8 mouse cellular contexts compared by ENCODE assay signal in the genomic region with DNA sequence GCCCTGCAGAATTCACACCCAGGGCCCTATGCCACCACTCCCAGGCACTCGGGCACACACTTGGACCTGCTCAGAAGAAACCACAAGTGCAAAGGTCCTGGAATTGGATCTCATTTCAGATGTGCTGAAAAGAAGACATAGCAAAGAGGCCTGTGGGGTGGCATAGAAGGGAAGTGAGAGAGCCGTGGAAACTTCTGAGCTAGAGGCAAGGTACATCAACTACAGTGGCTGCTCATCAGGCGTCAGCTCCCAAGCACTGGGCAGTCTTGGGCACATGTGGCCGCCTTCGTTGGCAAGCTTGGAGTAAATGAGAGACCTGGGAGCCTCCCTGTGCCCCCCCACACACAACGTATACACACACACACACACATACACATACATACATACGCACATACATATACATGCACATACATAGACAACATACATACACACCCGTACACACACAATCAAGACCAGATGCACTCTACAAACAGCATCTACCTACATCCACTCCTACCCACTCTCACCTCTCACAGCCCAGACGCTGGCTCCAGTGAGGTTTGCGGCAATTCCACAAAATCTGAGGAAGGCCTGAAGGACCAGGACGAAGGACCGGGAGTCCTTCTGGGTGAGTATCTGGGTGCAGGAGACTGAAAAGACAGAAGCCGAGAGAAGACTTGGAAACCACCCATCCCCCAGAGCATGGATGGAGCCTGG. TPM values are rescaled to one million over a fixed set of nuclear protein-coding genes. Genes with fewer than 3 reads are reported as not detected.
DNase-seq lines count a peak whose midpoint lies in the region; ATAC-seq and TF ChIP-seq lines count a peak whose summit lies in the region.

TSS of gene Angptl6 (minus strand) at position 631 of the 696 bp plus-strand sequence.

- no peaks in the 10 kb centered on the region for H3K27me3 ChIP-seq in kidney, postnatal 0 days (ENCODE audit: insufficient read depth, low read length)
- no peaks in the 10 kb centered on the region for H3K27me3 ChIP-seq in heart, embryonic 16.5 days (ENCODE audit: control insufficient read depth, insufficient read depth, low read length)
- no peaks in the 10 kb centered on the region for H3K27me3 ChIP-seq in midbrain, embryonic 11.5 days (ENCODE audit: control insufficient read depth, insufficient read depth, low read length)

- peak within 1 kb of the TSS; percentile 78 for H3K27ac ChIP-seq in kidney, postnatal 0 days
- H3K27ac ChIP-seq in bone marrow macrophage, adult 2 months (ENCODE audit: insufficient read depth, low read depth, low read length): peak within 1 kb of the TSS; percentile 67
- H3K27ac ChIP-seq in heart, embryonic 16.5 days (ENCODE audit: low read length): peak within 1 kb of the TSS; percentile 93
- H3K27ac ChIP-seq in midbrain, embryonic 11.5 days (ENCODE audit: low read depth, low read length): peak within 1 kb of the TSS; percentile 79

- no peak for TF ChIP-seq CTCF in kidney, postnatal 0 days (IDR thresholded peaks at IDR 0.05; ENCODE audit: low read depth)
- TF ChIP-seq CTCF in bone marrow macrophage, adult 2 months (IDR thresholded peaks at IDR 0.05; ENCODE audit: low read depth, low read length): no peak

- peak within 1 kb of the TSS; percentile 60 for H3K9ac ChIP-seq in kidney, postnatal 0 days (ENCODE audit: low read depth, low read length)
- H3K9ac ChIP-seq in heart, embryonic 16.5 days (ENCODE audit: low read length): peak within 1 kb of the TSS; percentile 82
- peak within 1 kb of the TSS; percentile 82 for H3K9ac ChIP-seq in midbrain, embryonic 11.5 days (ENCODE audit: low read length)

- no peak for ATAC-seq in kidney, postnatal 0 days (replicated peaks; ENCODE audit: low FRiP score, low read depth)
- ATAC-seq in heart, embryonic 16.5 days (replicated peaks; ENCODE audit: extremely low read depth, insufficient read depth, low FRiP score): no peak
- ATAC-seq in midbrain, embryonic 11.5 days (ENCODE audit: low FRiP score): no peak

- intact Hi-C loops in left cerebral cortex, postnatal 25 days (cut with DNase I): no loop called here

- 88% methylated on average over 13 of the region's 13 CpGs for WGBS in kidney, postnatal 0 days
- WGBS in heart, embryonic 16.5 days: 90% methylated on average over 13 of the region's 13 CpGs
- 93% methylated on average over 13 of the region's 13 CpGs for WGBS in midbrain, embryonic 11.5 days

- no peaks in the 10 kb centered on the region for H3K9me3 ChIP-seq in kidney, postnatal 0 days (replicated peaks; ENCODE audit: low read length)
- no peaks in the 10 kb centered on the region for H3K9me3 ChIP-seq in heart, embryonic 16.5 days (replicated peaks; ENCODE audit: control insufficient read depth, low read length)
- no peaks in the 10 kb centered on the region for H3K9me3 ChIP-seq in midbrain, embryonic 11.5 days (ENCODE audit: control insufficient read depth, low read length)

- H3K4me2 ChIP-seq in kidney, postnatal 0 days (ENCODE audit: low read length): peak within 1 kb of the TSS; percentile 57
- H3K4me2 ChIP-seq in heart, embryonic 16.5 days (ENCODE audit: low read depth, low read length): peak within 1 kb of the TSS; percentile 77
- H3K4me2 ChIP-seq in midbrain, embryonic 11.5 days: peak within 1 kb of the TSS; percentile 61

- no peak for DNase-seq in kidney, postnatal 0 days (ENCODE audit: low spot score)
- no peak for DNase-seq in kidney, adult 18-20 months
- DNase-seq in midbrain, embryonic 11.5 days (ENCODE audit: low spot score, missing footprints): no peak
- no peak for DNase-seq in thymus, postnatal 14 days
- DNase-seq in right cerebral cortex, postnatal 4 days: no peak
- no peak for DNase-seq in left cerebral cortex, postnatal 25 days (ENCODE audit: low spot score in 2 of 2)

- H3K4me3 ChIP-seq in kidney, postnatal 0 days (replicated peaks; ENCODE audit: low read depth, low read length): peak within 1 kb of the TSS; percentile 27
- H3K4me3 ChIP-seq in bone marrow macrophage, adult 2 months (ENCODE audit: insufficient read depth, low read length): peak within 1 kb of the TSS; percentile 60
- H3K4me3 ChIP-seq in heart, embryonic 16.5 days (ENCODE audit: low read length): peak within 1 kb of the TSS; percentile 53
- peak within 1 kb of the TSS; percentile 40 for H3K4me3 ChIP-seq in midbrain, embryonic 11.5 days (ENCODE audit: low read depth, low read length)

- no peak for TF ChIP-seq POLR2A in bone marrow macrophage, adult 2 months (IDR thresholded peaks at IDR 0.05; ENCODE audit: borderline replicate concordance, low read depth, low read length)

- H3K4me1 ChIP-seq in kidney, postnatal 0 days (replicated peaks; ENCODE audit: insufficient read depth, low read length): no peaks in the 10 kb centered on the region
- peaks cover 5% of the 10 kb centered on the region for H3K4me1 ChIP-seq in bone marrow macrophage, adult 2 months (ENCODE audit: control insufficient read depth, insufficient read depth, low read length)
- peaks cover 5% of the 10 kb centered on the region for H3K4me1 ChIP-seq in heart, embryonic 16.5 days (ENCODE audit: control insufficient read depth, insufficient read depth, low read length)
- H3K4me1 ChIP-seq in midbrain, embryonic 11.5 days (ENCODE audit: control insufficient read depth, insufficient read depth, low read length): peaks cover 5% of the 10 kb centered on the region

- no peaks in the 10 kb centered on the region for H3K36me3 ChIP-seq in kidney, postnatal 0 days (ENCODE audit: insufficient read depth, low read length)
- no peaks in the 10 kb centered on the region for H3K36me3 ChIP-seq in heart, embryonic 16.5 days (ENCODE audit: control insufficient read depth, insufficient read depth)
- H3K36me3 ChIP-seq in midbrain, embryonic 11.5 days (ENCODE audit: control insufficient read depth, insufficient read depth, low read length): no peaks in the 10 kb centered on the region

RNA-seq across cellular contexts. Expression of gene Angptl6, which starts in this region (rescaled TPM):
- polyA plus RNA-seq in kidney, postnatal 0 days (2015; fragmentation: Nextera tagmentation; extraction: Ambion mirVana): 2.5 and 2.6 TPM in 2 replicates
- 1.4 and 1.7 TPM in 2 replicates for polyA plus RNA-seq in bone marrow macrophage, adult 2 months (2012; ENCODE audit: insufficient read depth, insufficient read length, missing spikeins)
- polyA plus RNA-seq in heart, embryonic 16.5 days (2015; fragmentation: Nextera tagmentation; extraction: Ambion mirVana): 3.8 and 4.0 TPM in 2 replicates
- 5.0 and 6.1 TPM in 2 replicates for polyA plus RNA-seq in midbrain, embryonic 11.5 days (2014; fragmentation: Nextera tagmentation; extraction: Ambion mirVana)
- 10 to 100 TPM in 1 of 2 experiments, 1 to 10 TPM in 1; 9.0 to 10.2 TPM for total RNA-seq in left cerebral cortex, postnatal 25 days (2021)
